Mouse (Mus musculus) brain, embryonic 14.5 days (tissue): Measurements from ENCODE around the gene Polr2h.

Source experiments
- CTCF ChIP-seq: fragments of 200-500 bp; IDR thresholded peaks from 2 replicates; pipeline ENCODE4 v1.5.1; 2012; ENCODE audit warnings: inconsistent platforms, mild to moderate bottlenecking, moderate library complexity, borderline replicate concordance; ENCODE audit not compliant: insufficient read depth, insufficient read length; ENCODE audit errors: extremely low read depth
- POLR2A ChIP-seq: fragments of 200-500 bp; IDR thresholded peaks from 2 replicates; pipeline ENCODE4 v1.6.1; 2012; ENCODE audit warnings: mild to moderate bottlenecking, inconsistent platforms, borderline replicate concordance; ENCODE audit not compliant: poor library complexity, insufficient read depth, insufficient read length, severe bottlenecking; ENCODE audit errors: extremely low read depth

DNA sequence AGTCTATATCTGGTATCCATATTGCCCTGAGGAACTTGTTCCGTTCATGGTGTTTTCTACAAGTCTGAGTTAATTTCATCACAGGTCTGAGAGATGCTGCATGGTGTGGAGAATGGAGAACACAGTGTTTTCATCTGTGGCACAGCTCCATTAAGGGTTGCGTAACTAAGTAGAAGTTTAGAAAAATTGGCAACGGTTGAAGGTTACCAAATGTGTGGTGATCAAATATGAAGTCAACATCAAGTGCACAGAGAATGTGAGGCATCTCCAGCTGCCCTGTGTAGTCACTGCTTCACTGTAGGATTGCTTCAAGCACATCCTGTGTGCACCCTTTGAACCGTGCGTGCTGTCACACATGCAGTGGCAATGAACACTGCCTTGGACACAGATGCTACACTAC, 38.6 kb downstream of the Polr2h start:
- TF ChIP-seq CTCF (no peak), POLR2A (no peak)
